Mouse (Mus musculus): ENCODE data around the gene Zfp853. TPM values are rescaled to one million over a fixed set of nuclear protein-coding genes. Genes with fewer than 3 reads are reported as not detected.
A peak's percentile ranks its signal among the peaks of the same experiment; 100 is the strongest.

The Zfp853 gene
- total RNA-seq, 4 experiments from 2014 or later: 0.20 to 0.54 (median 0.46) TPM

- no peak for DNase-seq
These were observed 4.1 kb downstream of the Zfp853 start for GRCm38 (mm10) chr5:143289299-143289698.

GRCm38 (mm10) chr5:143288378-143288911, 5.0 kb downstream of the Zfp853 start:
- no peak for DNase-seq

GRCm38 (mm10) chr5:143287774-143288328, 5.6 kb downstream of the Zfp853 start:
- no peak for DNase-seq

- DNase-seq: no peak
These were observed 8.7 kb downstream of the Zfp853 start for GRCm38 (mm10) chr5:143284762-143285161.

GRCm38 (mm10) chr5:143279247-143279646, 14.2 kb downstream of the Zfp853 start:
- no peak for DNase-seq

GRCm38 (mm10) chr5:143275761-143276160, 17.7 kb downstream of the Zfp853 start:
- DNase-seq: no peak

- no peak for DNase-seq
These were observed 20.7 kb downstream of the Zfp853 start for GRCm38 (mm10) chr5:143272540-143273330.

GRCm38 (mm10) chr5:143272108-143272507, 21.3 kb downstream of the Zfp853 start:
- DNase-seq: no peak

GRCm38 (mm10) chr5:143271642-143272041, 21.8 kb downstream of the Zfp853 start:
- DNase-seq: no peak

GRCm38 (mm10) chr5:143270151-143270519, 23.3 kb downstream of the Zfp853 start:
- DNase-seq: no peak

GRCm38 (mm10) chr5:143269363-143270150, 23.9 kb downstream of the Zfp853 start, which contains the start of gene Zfp316:
Zfp316 (minus strand) TSS chr5:143270022.
- peak; percentile 50 for DNase-seq

GRCm38 (mm10) chr5:143268985-143269362, 24.4 kb downstream of the Zfp853 start:
- DNase-seq: no peak

- no peak for DNase-seq
These were observed 26.6 kb downstream of the Zfp853 start for GRCm38 (mm10) chr5:143266794-143267193.

- DNase-seq: no peak
These were observed 28.0 kb downstream of the Zfp853 start for GRCm38 (mm10) chr5:143265409-143265808.

GRCm38 (mm10) chr5:143264689-143265088, 28.7 kb downstream of the Zfp853 start:
- no peak for DNase-seq

GRCm38 (mm10) chr5:143261636-143262035, 31.8 kb downstream of the Zfp853 start:
- no peak for DNase-seq

- DNase-seq: no peak
These were observed 37.6 kb downstream of the Zfp853 start for GRCm38 (mm10) chr5:143255802-143256201.

- DNase-seq: no peak
These were observed 38.3 kb downstream of the Zfp853 start for GRCm38 (mm10) chr5:143255131-143255519.

- DNase-seq: no peak
These were observed 38.8 kb downstream of the Zfp853 start for GRCm38 (mm10) chr5:143254487-143255130.

- DNase-seq: no peak
These were observed 39.4 kb downstream of the Zfp853 start for GRCm38 (mm10) chr5:143253881-143254486.

GRCm38 (mm10) chr5:143253186-143253880, 40.1 kb downstream of the Zfp853 start:
- DNase-seq: no peak

Measured in adrenal gland, adult 8-10 months (tissue).